Mouse (Mus musculus) regulatory T cell (primary cell): Measurements from ENCODE around the gene Rbms2.

Source experiments
- in situ Hi-C: fragments of 300-600 bp; cut with MboI, MseI; formaldehyde crosslinking; loops from one replicate; pipeline ENCODE4 v1.15.1; 2025; ENCODE audit warnings: high pct_unique_total_duplicates

The Rbms2 gene

GRCm38 (mm10) chr10:128091564-128092505 is 88.3 kb downstream of the Rbms2 start, which contains the start of gene Baz2a:
TSS of gene Baz2a (plus strand) at chr10:128091577.
- in situ Hi-C loops: no loop called here

GRCm38 (mm10) chr10:128090651-128091563 is 89.2 kb downstream of the Rbms2 start:
- in situ Hi-C loops: no loop called here

GRCm38 (mm10) chr10:128089842-128090241 is 90.3 kb downstream of the Rbms2 start:
- in situ Hi-C loops: loop anchor here (5.0 kb wide), 1 partner anchor 768 kb away; the partner anchor contains the start of gene Arhgap9

DNA sequence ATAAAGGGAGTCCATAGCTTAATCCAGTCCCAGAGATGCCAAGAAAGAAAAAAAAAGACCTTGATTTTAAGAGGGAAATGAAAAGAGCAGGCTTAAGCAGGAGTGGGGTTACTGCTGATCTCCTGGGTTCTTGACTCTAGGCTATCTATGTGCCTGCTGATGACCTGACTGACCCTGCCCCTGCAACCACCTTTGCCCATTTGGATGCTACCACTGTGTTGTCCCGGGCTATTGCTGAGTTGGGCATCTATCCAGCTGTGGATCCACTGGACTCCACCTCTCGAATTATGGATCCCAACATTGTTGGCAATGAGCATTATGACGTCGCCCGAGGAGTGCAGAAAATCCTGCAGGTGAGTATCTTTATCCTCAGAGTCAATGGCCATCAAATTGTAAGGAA is 91.9 kb downstream of the Rbms2 start:
- in situ Hi-C loops: loop anchor here (5.0 kb wide), 1 partner anchor 766 kb away; the partner anchor contains the start of gene Arhgap9

- in situ Hi-C loops: loop anchor here (5.0 kb wide), 1 partner anchor 765 kb away; the partner anchor contains the start of gene Arhgap9
Measured at GRCm38 (mm10) chr10:128087216-128087615, 92.9 kb downstream of the Rbms2 start.

- in situ Hi-C loops: loop anchor here (5.0 kb wide), 1 partner anchor 764 kb away; the partner anchor contains the start of gene Arhgap9
Measured at GRCm38 (mm10) chr10:128086391-128086790, 93.7 kb downstream of the Rbms2 start.

DNA sequence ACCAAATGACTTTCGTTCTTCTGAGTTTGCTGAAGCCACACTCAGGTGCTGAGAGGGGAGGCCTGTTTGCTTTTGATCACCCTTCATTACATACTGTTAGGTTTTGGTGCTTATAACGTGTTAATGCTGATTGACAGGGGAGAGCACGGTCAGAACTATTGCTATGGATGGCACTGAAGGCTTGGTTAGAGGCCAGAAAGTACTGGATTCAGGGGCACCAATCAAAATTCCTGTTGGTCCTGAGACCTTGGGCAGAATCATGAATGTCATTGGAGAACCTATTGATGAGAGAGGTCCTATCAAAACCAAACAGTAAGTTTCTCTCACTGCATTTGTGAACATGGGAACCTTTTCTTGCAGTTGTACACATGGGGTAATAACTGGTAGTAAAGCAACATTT is 95.9 kb downstream of the Rbms2 start:
- in situ Hi-C loops: no loop called here

- in situ Hi-C loops: no loop called here
Measured at GRCm38 (mm10) chr10:128083688-128084087, 96.4 kb downstream of the Rbms2 start.

DNA sequence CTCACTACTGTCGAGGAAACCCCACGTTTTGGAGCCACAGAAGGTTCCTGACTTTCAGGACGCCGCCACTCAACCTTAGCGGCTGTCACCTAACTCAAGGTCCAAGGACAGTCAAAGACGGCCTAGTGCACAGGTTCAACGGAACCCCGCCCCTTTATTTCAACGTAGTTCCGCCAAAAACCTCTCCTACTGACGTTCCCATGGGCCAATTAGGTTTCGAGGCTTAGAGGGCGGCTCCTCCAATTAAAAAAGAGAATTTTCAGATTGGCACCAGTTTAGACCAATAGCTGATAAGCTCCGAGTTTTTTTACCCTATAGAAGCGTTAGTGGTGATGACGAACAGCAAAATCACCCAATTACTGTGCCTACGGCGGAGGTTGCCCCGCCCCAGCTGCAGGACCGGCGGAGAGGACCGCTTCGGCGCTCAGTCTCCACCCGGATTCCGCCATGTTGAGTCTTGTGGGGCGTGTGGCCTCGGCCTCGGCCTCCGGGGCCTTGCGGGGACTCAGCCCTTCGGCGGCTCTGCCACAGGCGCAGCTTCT is 97.1 kb downstream of the Rbms2 start, which contains the start of gene Atp5b:
Atp5b (plus strand) TSS at position 394 of the 542 bp plus-strand sequence.
- in situ Hi-C loops: no loop called here

GRCm38 (mm10) chr10:128082477-128082808 is 97.7 kb downstream of the Rbms2 start:
- in situ Hi-C loops: no loop called here

GRCm38 (mm10) chr10:128081807-128082476 is 98.2 kb downstream of the Rbms2 start:
- in situ Hi-C loops: no loop called here
